Mouse (Mus musculus) heart, adult 2 months (tissue): ENCODE measurements around the gene Cmtm6. TPM values are rescaled to one million over a fixed set of nuclear protein-coding genes. Genes with fewer than 3 reads are reported as not detected.
A peak's percentile ranks its signal among the peaks of the same experiment; 100 is the strongest.

ENCODE experiments used
- DNase-seq, 2 experiments: peaks; one replicate each; pipeline ENCODE4 v3.0.0; 2021
- H3K27ac ChIP-seq: fragments of 200-600 bp; 2 replicates; pipeline ENCODE4 v1.8.1; 2022
- H3K27me3 ChIP-seq: fragments of 200-500 bp; 2 replicates; pipeline ENCODE4 v1.6.1; 2012; ENCODE audit warnings: mild to moderate bottlenecking, low read length, inconsistent platforms, mixed read lengths; ENCODE audit not compliant: control insufficient read depth, insufficient read depth
- H3K36me3 ChIP-seq: fragments of 200-500 bp; 2 replicates; pipeline ENCODE4 v1.6.1; 2012; ENCODE audit warnings: low read length, inconsistent platforms; ENCODE audit not compliant: control insufficient read depth, insufficient read depth
- H3K4me1 ChIP-seq: fragments of 200-500 bp; 2 replicates; pipeline ENCODE4 v1.6.1; 2011; ENCODE audit warnings: low read length; ENCODE audit not compliant: control insufficient read depth, insufficient read depth
- H3K4me3 ChIP-seq: fragments of 200-600 bp; 2 replicates; pipeline ENCODE4 v1.8.1; 2022
- H3K79me2 ChIP-seq: fragments of 200-500 bp; replicated peaks from 2 replicates; pipeline ENCODE4 v1.6.1; 2012; ENCODE audit warnings: mild to moderate bottlenecking, inconsistent platforms, low read length, moderate library complexity, mixed read lengths; ENCODE audit not compliant: control insufficient read depth, insufficient read depth
- H3K9ac ChIP-seq: fragments of 200-500 bp; 2 replicates; pipeline ENCODE4 v1.6.1; 2012; ENCODE audit warnings: low read depth, mild to moderate bottlenecking, control low read depth, inconsistent platforms, low read length, mixed read lengths
- CTCF ChIP-seq: fragments of 200-600 bp; IDR thresholded peaks from 2 replicates; pipeline ENCODE4 v1.8.1; 2022; ENCODE audit warnings: antibody characterized with exemption, mild to moderate bottlenecking, moderate library complexity
- EP300 ChIP-seq: fragments of 200-500 bp; IDR thresholded peaks from 2 replicates; pipeline ENCODE4 v1.6.1; 2011; ENCODE audit warnings: low read depth, low read length, control low read depth; ENCODE audit not compliant: insufficient read depth
- POLR2A ChIP-seq: fragments of 200-500 bp; IDR thresholded peaks from 2 replicates; pipeline ENCODE4 v1.6.1; 2011; ENCODE audit warnings: mild to moderate bottlenecking, low read depth, low read length, control low read depth; ENCODE audit not compliant: insufficient read depth
- WGBS: fragments of 180-500 bp; shearing (Covaris S2); methylation state at CpG from one replicate; pipeline ENCODE4 v1.1.7; 2018; 5-methylcytosine and 5-hydroxymethylcytosine counted together
- intact Hi-C: fragments of 180-260 bp; cut with DNase I; formaldehyde crosslinking; loops from one replicate; pipeline ENCODE4 v1.15.1; 2025
- polyA plus RNA-seq: library from polyadenylated mRNA; depleted of rRNA; stranded (reverse); fragments of >200 nt; gene quantifications from 2 replicates; pipeline ENCODE4 v1.2.3, GENCODE M21; 2012
- total RNA-seq, 2 experiments: library from RNA; stranded (reverse); gene quantifications; 2 replicates each; pipeline ENCODE4 v1.2.3; 2021

The Cmtm6 gene
- total and polyA plus RNA-seq, 3 experiments, result 17.9 to 25.8 (median 21.0) TPM

GRCm38 (mm10) chr9:114745654-114746053 is 14.7 kb downstream of the Cmtm6 start:
- Histone ChIP-seq H3K27me3 (no peaks in the 10 kb centered on the region), H3K79me2 (no peaks in the 10 kb centered on the region), H3K36me3 (peaks cover 2% of the 10 kb centered on the region), H3K4me3 (no peak overlapping the region), H3K9ac (no peak overlapping the region), H3K27ac (no peak overlapping the region; the same call in 1 of the 2 replicates), H3K4me1 (peaks cover 10% of the 10 kb centered on the region)
- intact Hi-C loops, result no loop called here
- WGBS, result 15% methylated on average over 4 of the region's 4 CpGs
- TF ChIP-seq CTCF, result no peak
- no peak for TF ChIP-seq EP300
- TF ChIP-seq POLR2A, result no peak
- DNase-seq, result no peak

DNA sequence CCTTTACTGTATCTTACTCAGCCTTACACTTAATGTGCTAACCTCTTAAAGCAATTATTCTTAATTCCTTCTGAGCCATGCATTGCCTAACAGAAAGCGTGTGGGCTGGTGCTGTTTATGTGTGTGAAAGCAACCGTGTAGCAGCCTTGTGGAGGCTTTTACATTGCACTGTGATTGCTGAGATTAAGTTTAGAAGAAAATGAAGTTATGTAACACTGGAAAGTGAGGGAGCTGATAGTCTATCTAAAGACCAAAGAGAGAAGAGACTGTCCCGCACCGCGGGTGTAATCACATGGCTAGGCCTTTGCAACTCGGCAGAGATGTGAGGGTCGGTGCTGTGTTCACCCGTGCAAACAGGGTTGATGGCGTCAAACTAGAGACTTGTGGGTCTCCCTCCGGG is 16.1 kb downstream of the Cmtm6 start:
- Histone ChIP-seq H3K79me2 (no peaks in the 10 kb centered on the region), H3K27me3 (no peaks in the 10 kb centered on the region), H3K9ac (no peak overlapping the region), H3K36me3 (peaks cover 2% of the 10 kb centered on the region), H3K27ac (no peak overlapping the region), H3K4me3 (no peak overlapping the region), H3K4me1 (peaks cover 10% of the 10 kb centered on the region)
- intact Hi-C loops, result no loop called here
- DNase-seq, result no peak
- no peak for TF ChIP-seq EP300
- no peak for TF ChIP-seq CTCF
- TF ChIP-seq POLR2A, result no peak
- WGBS, result 86% methylated on average over 10 of the region's 10 CpGs

DNA sequence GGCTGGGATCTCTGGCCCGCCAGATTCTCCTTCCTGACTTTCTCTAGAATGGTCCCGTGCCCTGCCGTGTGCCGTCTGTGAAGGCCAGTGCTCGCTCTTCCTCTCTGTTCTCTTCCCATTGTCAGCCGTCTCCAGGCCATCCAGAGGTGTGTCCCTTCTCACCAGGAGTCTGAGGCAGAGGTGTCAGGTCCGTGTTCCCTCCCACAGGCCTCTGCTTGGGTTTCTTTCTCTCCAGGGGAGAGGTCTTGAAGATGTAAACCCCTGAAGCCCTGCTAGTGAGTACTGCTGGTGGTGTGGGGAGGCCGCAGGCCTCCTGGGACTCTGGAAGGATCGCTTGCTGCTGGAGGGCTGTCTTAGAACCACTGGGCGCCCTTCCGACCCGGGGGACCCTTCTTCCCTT is 16.6 kb downstream of the Cmtm6 start:
- DNase-seq, result no peak
- intact Hi-C loops, result no loop called here
- WGBS, result 90% methylated on average over 12 of the region's 12 CpGs
- Histone ChIP-seq H3K4me1 (peaks cover 8% of the 10 kb centered on the region), H3K27ac (no peak overlapping the region), H3K27me3 (no peaks in the 10 kb centered on the region), H3K4me3 (no peak overlapping the region), H3K9ac (no peak overlapping the region), H3K79me2 (no peaks in the 10 kb centered on the region), H3K36me3 (no peaks in the 10 kb centered on the region; the same call in 1 of the 2 replicates)
- TF ChIP-seq POLR2A (no peak), CTCF (no peak), EP300 (no peak)

DNA sequence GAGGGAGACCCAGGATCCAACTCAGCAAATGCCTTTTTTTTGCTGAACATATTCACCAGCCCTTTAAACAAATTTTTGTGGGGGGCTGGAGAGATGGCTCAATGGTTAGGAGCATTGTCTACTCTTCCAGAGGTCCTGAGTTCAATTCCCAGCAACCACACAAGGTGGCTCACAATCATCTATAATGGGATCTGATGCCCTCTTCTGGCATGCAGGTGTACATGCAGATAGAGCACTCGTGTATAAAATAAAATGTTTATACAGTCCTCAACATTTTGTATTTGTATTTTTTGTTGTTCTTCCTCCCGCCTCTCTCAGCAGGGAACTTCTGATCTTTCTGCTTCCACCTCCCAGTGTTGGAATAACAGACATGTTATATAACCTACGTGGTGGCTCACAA is 20.7 kb downstream of the Cmtm6 start:
- DNase-seq, result no peak
- no peaks in the 10 kb centered on the region for H3K4me1 ChIP-seq
- no peak overlapping the region for H3K27ac ChIP-seq
- no peaks in the 10 kb centered on the region for H3K36me3 ChIP-seq
- H3K27me3 ChIP-seq, result no peaks in the 10 kb centered on the region
- no peak overlapping the region for H3K4me3 ChIP-seq
- TF ChIP-seq POLR2A (no peak), CTCF (peak; percentile 60)
- H3K9ac ChIP-seq, result no peak overlapping the region
- WGBS, result 88% methylated on average over 3 of the region's 3 CpGs
- H3K79me2 ChIP-seq, result no peaks in the 10 kb centered on the region
- intact Hi-C loops, result loop anchor here (5.0 kb wide), 2 partner anchors 161 to 206 kb away; no protein-coding TSS in a partner anchor

- intact Hi-C loops, result loop anchor here (2.0 to 5.0 kb wide), 4 partner anchors 28 to 205 kb away; partner anchors contain the start of gene Cmtm7
- WGBS, result 58% methylated on average over 9 of the region's 9 CpGs
Measured at GRCm38 (mm10) chr9:114752311-114752710, 21.4 kb downstream of the Cmtm6 start.

DNA sequence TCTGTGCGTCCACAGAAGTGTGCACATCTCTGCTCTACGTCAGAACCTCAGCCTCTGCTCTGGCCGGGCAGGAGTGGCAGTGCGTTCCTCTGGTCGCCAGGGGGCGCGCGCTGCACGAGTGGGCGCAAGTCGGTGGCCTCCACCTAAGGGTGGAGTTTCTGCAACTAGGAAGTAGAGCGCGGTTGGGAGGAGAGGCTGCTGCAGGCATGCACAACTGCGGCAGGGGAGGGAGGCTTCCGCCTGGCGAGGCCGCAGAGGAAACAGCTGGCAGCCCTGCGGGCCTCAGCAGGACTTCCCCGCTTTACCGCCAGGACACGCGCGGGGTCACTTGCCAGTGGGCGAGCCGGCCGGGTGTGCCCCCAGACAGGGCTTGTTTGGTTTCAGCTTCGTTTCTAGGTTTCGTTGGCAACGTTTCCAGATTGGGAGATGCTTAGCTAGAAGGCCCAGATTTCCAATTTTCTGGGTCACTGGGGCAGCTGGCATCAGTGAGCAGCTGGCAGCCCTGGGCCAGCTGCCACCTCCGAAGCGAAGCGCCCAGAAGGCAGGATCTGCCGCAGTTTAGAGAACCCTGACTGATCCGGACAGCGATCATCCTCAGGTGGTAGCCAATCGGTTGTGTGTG is 22.1 kb downstream of the Cmtm6 start:
- peak overlapping the region; percentile 78 for H3K27ac ChIP-seq
- H3K27me3 ChIP-seq, result no peaks in the 10 kb centered on the region
- TF ChIP-seq CTCF, result peak; percentile 100
- peak; percentile 39; the same call in 1 of the 2 replicates for TF ChIP-seq POLR2A
- TF ChIP-seq EP300, result no peak; the same call in 1 of the 2 replicates
- WGBS, result 2% methylated on average over 36 of the region's 36 CpGs
- H3K4me1 ChIP-seq, result no peaks in the 10 kb centered on the region
- H3K36me3 ChIP-seq, result no peaks in the 10 kb centered on the region
- intact Hi-C loops, result loop anchor here (2.0 to 5.0 kb wide), 4 partner anchors 28 to 204 kb away; partner anchors contain the start of gene Cmtm7
- H3K4me3 ChIP-seq, result peak overlapping the region; percentile 56
- peak; percentile 94 to 95 for DNase-seq
- H3K79me2 ChIP-seq, result no peaks in the 10 kb centered on the region
- peak overlapping the region; percentile 66 for H3K9ac ChIP-seq

More at GRCm38 (mm10) chr9:114752311-114752710, 21.4 kb downstream of the Cmtm6 start:
- Histone ChIP-seq H3K79me2 (no peaks in the 10 kb centered on the region), H3K4me3 (no peak overlapping the region), H3K9ac (no peak overlapping the region), H3K27ac (peak overlapping the region; percentile 45), H3K27me3 (no peaks in the 10 kb centered on the region), H3K4me1 (no peaks in the 10 kb centered on the region), H3K36me3 (no peaks in the 10 kb centered on the region)
- DNase-seq, result no peak
- TF ChIP-seq POLR2A (no peak), CTCF (no peak), EP300 (no peak)
